Mouse (Mus musculus) embryonic fibroblast, embryonic 13.5 days (primary cell): ENCODE data around the gene Tmem247.

ENCODE experiments used
- CTCF ChIP-seq: IDR thresholded peaks from 2 replicates; pipeline ENCODE4 v1.5.1; 2011; ENCODE audit warnings: mild to moderate bottlenecking, control low read depth, low read length, moderate library complexity, borderline replicate concordance; ENCODE audit not compliant: insufficient read depth
- POLR2A ChIP-seq: IDR thresholded peaks from 2 replicates; pipeline ENCODE4 v1.6.1; 2011; ENCODE audit warnings: low read depth, mild to moderate bottlenecking, control low read depth, low read length, moderate library complexity

DNA sequence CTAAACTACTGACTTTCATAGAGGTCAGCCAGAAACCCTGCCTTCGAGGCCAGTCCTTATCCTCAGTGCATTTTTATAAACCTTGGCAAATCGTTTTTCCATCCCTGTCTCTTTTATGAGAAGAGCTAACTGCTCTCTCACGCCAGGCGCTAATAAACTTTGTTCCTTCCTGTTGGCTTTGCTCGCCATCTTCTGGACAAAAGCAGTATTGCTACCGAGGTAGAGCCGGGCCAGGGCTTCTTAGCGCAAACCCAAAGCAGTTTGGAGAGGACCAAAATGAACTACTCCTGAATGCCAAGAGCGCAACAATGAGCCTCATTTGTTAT is 11.0 kb upstream of the Tmem247 start:
- TF ChIP-seq CTCF (peak; percentile 61; the same call in 1 of the 2 replicates), POLR2A (no peak)
